Mouse (Mus musculus) CH12.LX (cell line): ENCODE measurements at regions not wholly inside any gene's neighbourhood (a gene's known extent, or its start where the extent isn't known, plus 50 kb on each side); places are given as distances from the start of the nearest gene placed in this dataset.

Experiments
- CTCF ChIP-seq, 2 experiments: IDR thresholded peaks in 1 of 2; conservative IDR thresholded peaks in 1 of 2; 2 replicates each; pipeline ENCODE4 v1.5.1; 2011 to 2012; ENCODE audit warnings: low read depth in 2 of 2, low read length in 2 of 2, improper control_type of control experiment in 1 of 2, inconsistent platforms in 1 of 2, mild to moderate bottlenecking in 1 of 2, moderate library complexity in 1 of 2
- EP300 ChIP-seq: IDR thresholded peaks from 2 replicates; pipeline ENCODE4 v1.6.1; 2011; ENCODE audit warnings: low read length, improper control_type of control experiment
- JUND ChIP-seq: conservative IDR thresholded peaks from 2 replicates; pipeline ENCODE4 v1.6.1; 2011; ENCODE audit warnings: low read depth, low read length, improper control_type of control experiment
- POLR2A ChIP-seq: IDR thresholded peaks from 2 replicates; pipeline ENCODE4 v1.6.1; 2011; ENCODE audit warnings: low read depth, mild to moderate bottlenecking, improper control_type of control experiment, low read length
- POLR2AphosphoS2 ChIP-seq: IDR thresholded peaks from 2 replicates; pipeline ENCODE4 v1.6.1; 2011; ENCODE audit warnings: low read depth, low read length, improper control_type of control experiment

DNA sequence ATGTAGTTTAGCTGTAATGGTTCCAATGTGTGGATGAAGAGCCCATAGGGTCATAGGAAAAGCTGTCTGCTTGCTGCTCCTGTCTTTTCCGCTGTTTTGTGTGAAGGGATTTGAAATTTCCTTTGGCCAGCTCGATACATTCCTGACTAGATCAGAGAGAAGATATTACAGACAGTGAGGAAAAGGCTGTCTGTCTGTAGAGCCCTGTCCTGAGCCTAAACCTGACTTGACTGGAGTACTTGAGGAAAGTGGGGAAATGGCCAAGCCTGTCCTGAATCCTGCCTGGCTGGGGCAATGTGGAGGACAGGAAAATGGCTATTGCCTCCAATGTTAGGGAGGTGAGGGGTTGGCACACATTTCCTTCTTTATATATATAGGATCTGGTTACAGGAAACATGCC, 601.0 kb upstream of the Nrp1 start:
- TF ChIP-seq JUND, result no peak
- TF ChIP-seq POLR2A, result no peak
- no peak for TF ChIP-seq POLR2AphosphoS2
- TF ChIP-seq EP300, result no peak
- no peak for TF ChIP-seq CTCF (conservative IDR thresholded peaks at IDR 0.05 in 1 of 2, IDR thresholded peaks at IDR 0.05 in 1 of 2; ENCODE audit: low read depth in 2 of 2, low read length in 2 of 2)
